Mouse (Mus musculus): ENCODE measurements around the gene Slc38a3.

Slc38a3 gene

GRCm38 (mm10) chr9:107669480-107669945, at the start of gene Slc38a3:
Slc38a3 (minus strand) TSS chr9:107669530.
- DNase-seq (ENCODE audit: low read depth), result no peak

- no peak for DNase-seq (ENCODE audit: low read depth)
These were observed 47.6 kb upstream of the Slc38a3 start for GRCm38 (mm10) chr9:107716951-107717350.

GRCm38 (mm10) chr9:107715632-107716031, 46.3 kb upstream of the Slc38a3 start:
- no peak for DNase-seq (ENCODE audit: low read depth)

- no peak for DNase-seq (ENCODE audit: low read depth)
These were observed 45.1 kb upstream of the Slc38a3 start for GRCm38 (mm10) chr9:107714221-107714952.

- DNase-seq (ENCODE audit: low read depth), result peak; percentile 87
These were observed 40.6 kb upstream of the Slc38a3 start, which contains the start of gene Sema3f for GRCm38 (mm10) chr9:107709697-107710483. Sema3f (minus strand) TSS chr9:107710475.

GRCm38 (mm10) chr9:107709096-107709696, 39.9 kb upstream of the Slc38a3 start:
- peak; percentile 43 for DNase-seq (ENCODE audit: low read depth)

- no peak for DNase-seq (ENCODE audit: low read depth)
These were observed 39.2 kb upstream of the Slc38a3 start for GRCm38 (mm10) chr9:107708439-107709095.

- peak; percentile 57 for DNase-seq (ENCODE audit: low read depth)
These were observed 38.5 kb upstream of the Slc38a3 start for GRCm38 (mm10) chr9:107707701-107708438.

GRCm38 (mm10) chr9:107706781-107707211, 37.5 kb upstream of the Slc38a3 start:
- no peak for DNase-seq (ENCODE audit: low read depth)

GRCm38 (mm10) chr9:107703337-107704122, 34.2 kb upstream of the Slc38a3 start:
- DNase-seq (ENCODE audit: low read depth), result no peak

GRCm38 (mm10) chr9:107702606-107703185, 33.4 kb upstream of the Slc38a3 start:
- DNase-seq (ENCODE audit: low read depth), result no peak

GRCm38 (mm10) chr9:107701594-107701993, 32.3 kb upstream of the Slc38a3 start:
- DNase-seq (ENCODE audit: low read depth), result no peak

- no peak for DNase-seq (ENCODE audit: low read depth)
These were observed 30.8 kb upstream of the Slc38a3 start for GRCm38 (mm10) chr9:107700114-107700571.

- no peak for DNase-seq (ENCODE audit: low read depth)
These were observed 30.1 kb upstream of the Slc38a3 start for GRCm38 (mm10) chr9:107699376-107699980.

GRCm38 (mm10) chr9:107698611-107699190, 29.4 kb upstream of the Slc38a3 start:
- DNase-seq (ENCODE audit: low read depth), result no peak

- DNase-seq (ENCODE audit: low read depth), result no peak
These were observed 28.6 kb upstream of the Slc38a3 start for GRCm38 (mm10) chr9:107697811-107698521.

GRCm38 (mm10) chr9:107696845-107697610, 27.7 kb upstream of the Slc38a3 start:
- no peak for DNase-seq (ENCODE audit: low read depth)

GRCm38 (mm10) chr9:107696106-107696479, 26.8 kb upstream of the Slc38a3 start:
- no peak for DNase-seq (ENCODE audit: low read depth)

Measured in induced T-regulatory cell, adult 2 months (primary cell).